Mouse (Mus musculus): Measurements from ENCODE around the gene Asphd1. TPM values are rescaled to one million over a fixed set of nuclear protein-coding genes. Genes with fewer than 3 reads are reported as not detected.
"Not testable (repeated sequence)": the region's sequence is repeated elsewhere in the genome, so short reads cannot be mapped to it uniquely, and the experiment has no call there.

Asphd1 gene
- polyA plus RNA-seq, 1 experiment from 2014 or later, result 1.5 TPM

DNA sequence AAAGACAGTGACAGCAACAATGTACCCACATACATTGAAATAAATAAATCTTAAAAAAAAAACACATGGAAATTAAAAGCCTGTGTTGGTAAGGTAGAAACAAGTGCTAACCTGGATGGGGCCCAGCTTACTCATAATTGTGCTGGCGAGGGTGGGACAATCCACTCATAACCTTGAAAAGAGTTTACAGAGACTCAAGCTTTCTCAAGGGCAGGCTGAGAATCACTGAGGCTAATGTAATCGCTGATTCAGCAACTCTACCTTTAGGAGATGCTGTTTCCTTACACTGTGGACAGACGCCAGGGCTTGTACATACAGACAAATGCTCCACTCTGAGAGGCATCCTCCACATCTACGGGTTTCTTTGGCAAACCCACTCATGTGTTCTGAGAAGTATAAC lies 29.4 kb downstream of the Asphd1 start:
- no peaks in the 10 kb centered on the region for H3K36me3 ChIP-seq (replicated peaks)
- H3K9me3 ChIP-seq, result no peaks in the 10 kb centered on the region
- H3K27ac ChIP-seq, result no peak overlapping the region
- H3K4me1 ChIP-seq, result peaks cover 32% of the 10 kb centered on the region
- no peak overlapping the region for H3K4me2 ChIP-seq
- no peak for ATAC-seq (ENCODE audit: low FRiP score)
- H3K4me3 ChIP-seq (replicated peaks), result no peak overlapping the region
- H3K27me3 ChIP-seq, result peaks cover 4% of the 10 kb centered on the region; the same call in 1 of the 2 replicates
- 82% methylated on average over 4 of the region's 4 CpGs for whole genome bisulfite sequencing
- H3K9ac ChIP-seq, result no peak overlapping the region

- WGBS, result 49% methylated on average over 4 of the region's 4 CpGs
- ATAC-seq (ENCODE audit: low FRiP score); H3K27me3 ChIP-seq; H3K9ac ChIP-seq; H3K9me3 ChIP-seq; H3K36me3 ChIP-seq (replicated peaks); H3K4me3 ChIP-seq (replicated peaks); H3K27ac ChIP-seq; H3K4me2 ChIP-seq: not testable (repeated sequence)
- H3K4me1 ChIP-seq, result peaks cover 30% of the 10 kb centered on the region
These were observed 31.0 kb downstream of the Asphd1 start for GRCm38 (mm10) chr7:126918356-126918755.

GRCm38 (mm10) chr7:126914844-126915243 lies 34.5 kb downstream of the Asphd1 start:
- Histone ChIP-seq H3K4me3 (replicated peaks) (no peak overlapping the region), H3K27ac (no peak overlapping the region), H3K9me3 (no peaks in the 10 kb centered on the region), H3K4me1 (no peaks in the 10 kb centered on the region), H3K9ac (no peak overlapping the region), H3K27me3 (peaks cover 4% of the 10 kb centered on the region; the same call in 1 of the 2 replicates), H3K4me2 (no peak overlapping the region), H3K36me3 (replicated peaks) (no peaks in the 10 kb centered on the region)
- WGBS, result 92% methylated on average over 3 of the region's 3 CpGs
- no peak for ATAC-seq (ENCODE audit: low FRiP score)

DNA sequence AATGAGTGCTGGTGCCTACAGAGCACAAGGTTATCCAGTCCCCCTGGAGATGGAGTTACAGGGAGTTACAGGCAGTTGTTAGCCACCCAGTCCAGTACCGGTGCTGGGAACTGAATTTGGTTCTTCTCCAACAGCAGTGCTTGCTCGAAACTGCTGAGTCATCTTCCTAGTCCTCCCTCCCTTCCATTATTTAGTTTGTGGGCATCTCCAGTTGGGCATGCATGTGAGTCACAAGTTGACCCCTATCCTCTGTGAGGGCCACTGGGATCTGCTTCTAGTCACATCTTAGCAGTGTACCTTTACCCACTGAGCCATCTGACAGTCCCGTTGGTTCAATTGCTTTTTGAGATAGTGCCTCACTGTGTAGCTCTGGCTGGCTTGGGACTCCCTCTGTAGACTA lies 43.8 kb downstream of the Asphd1 start:
- H3K27ac ChIP-seq, result no peak overlapping the region
- no peaks in the 10 kb centered on the region for H3K4me1 ChIP-seq
- H3K9ac ChIP-seq, result no peak overlapping the region
- no peaks in the 10 kb centered on the region for H3K27me3 ChIP-seq
- H3K36me3 ChIP-seq (replicated peaks), result no peaks in the 10 kb centered on the region
- H3K4me2 ChIP-seq, result no peak overlapping the region
- WGBS, result 81% methylated on average over 3 of the region's 3 CpGs
- H3K4me3 ChIP-seq (replicated peaks), result no peak overlapping the region
- no peak for ATAC-seq (ENCODE audit: low FRiP score)
- H3K9me3 ChIP-seq, result no peaks in the 10 kb centered on the region

- H3K27me3 ChIP-seq; ATAC-seq (ENCODE audit: low FRiP score); H3K4me2 ChIP-seq; H3K36me3 ChIP-seq (replicated peaks); H3K9ac ChIP-seq; H3K27ac ChIP-seq; H3K4me3 ChIP-seq (replicated peaks); H3K9me3 ChIP-seq: not testable (repeated sequence)
- H3K4me1 ChIP-seq, result peaks cover 15% of the 10 kb centered on the region
- 95% methylated on average over 8 of the region's 9 CpGs for WGBS
These were observed 49.6 kb downstream of the Asphd1 start for GRCm38 (mm10) chr7:126899781-126900180.

DNA sequence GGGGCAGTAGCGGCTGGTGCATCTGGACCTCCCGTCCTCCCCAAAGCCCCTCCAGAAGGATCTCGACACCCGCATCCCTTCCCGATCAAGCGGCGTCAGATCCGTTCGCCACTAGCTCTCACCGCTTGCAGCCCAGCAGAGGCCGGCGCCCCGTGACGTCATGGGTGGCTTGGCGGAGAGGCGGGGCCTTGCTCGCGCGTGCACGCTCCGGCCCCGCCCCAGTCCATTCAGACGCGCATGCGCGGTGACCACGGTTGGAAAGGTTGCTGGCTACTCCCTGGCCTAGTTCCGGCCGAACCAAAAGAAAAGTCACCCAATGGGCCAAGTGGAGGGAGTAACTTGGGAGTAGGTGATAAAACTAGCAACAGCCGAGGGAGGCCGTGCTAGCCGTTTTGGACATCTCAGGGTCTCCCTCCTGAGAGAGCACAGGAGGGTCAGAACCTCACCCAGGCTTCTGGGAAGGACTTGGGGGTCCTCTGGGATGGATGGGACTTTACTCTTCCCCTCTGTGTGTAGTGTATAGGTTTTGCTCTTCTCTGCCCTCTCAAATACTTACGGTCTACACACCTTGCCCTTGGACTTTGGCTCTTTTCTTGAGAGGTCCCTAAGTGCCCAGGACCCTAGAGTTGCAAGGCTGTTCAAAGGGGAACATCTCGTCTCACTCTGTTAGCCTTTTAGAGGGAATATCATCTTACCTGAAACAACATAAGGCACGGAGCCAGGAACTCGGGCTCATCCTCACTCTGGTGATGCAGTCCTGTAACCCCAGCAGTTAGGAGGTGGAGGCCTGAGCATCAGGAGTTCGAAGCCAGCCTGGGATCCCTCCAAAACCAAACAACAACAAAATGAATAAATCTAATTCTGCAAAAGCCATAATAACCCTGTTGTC lies 51.0 kb downstream of the Asphd1 start:
- Histone ChIP-seq H3K4me2 (peak overlapping the region; percentile 74), H3K9me3 (no peaks in the 10 kb centered on the region), H3K27ac (peak overlapping the region; percentile 79), H3K4me3 (replicated peaks) (peak overlapping the region; percentile 62), H3K4me1 (peaks cover 15% of the 10 kb centered on the region), H3K27me3 (no peaks in the 10 kb centered on the region), H3K36me3 (replicated peaks) (no peaks in the 10 kb centered on the region), H3K9ac (peak overlapping the region; percentile 83)
- 12% methylated on average over 37 of the region's 37 CpGs for WGBS
- peak; percentile 97 for ATAC-seq (ENCODE audit: low FRiP score)

- 27% methylated on average over 16 of the region's 16 CpGs for WGBS
- H3K27me3 ChIP-seq, result no peaks in the 10 kb centered on the region
- H3K9me3 ChIP-seq, result no peaks in the 10 kb centered on the region
- H3K27ac ChIP-seq, result peak overlapping the region; percentile 79
- no peaks in the 10 kb centered on the region for H3K36me3 ChIP-seq (replicated peaks)
- peaks cover 15% of the 10 kb centered on the region for H3K4me1 ChIP-seq
- peak overlapping the region; percentile 83 for H3K9ac ChIP-seq
- H3K4me3 ChIP-seq (replicated peaks), result peak overlapping the region; percentile 62
- H3K4me2 ChIP-seq, result peak overlapping the region; percentile 74
- peak; percentile 49; the same call in 1 of the 2 replicates for ATAC-seq (ENCODE audit: low FRiP score)
These were observed 51.8 kb downstream of the Asphd1 start for GRCm38 (mm10) chr7:126897390-126898101.

DNA sequence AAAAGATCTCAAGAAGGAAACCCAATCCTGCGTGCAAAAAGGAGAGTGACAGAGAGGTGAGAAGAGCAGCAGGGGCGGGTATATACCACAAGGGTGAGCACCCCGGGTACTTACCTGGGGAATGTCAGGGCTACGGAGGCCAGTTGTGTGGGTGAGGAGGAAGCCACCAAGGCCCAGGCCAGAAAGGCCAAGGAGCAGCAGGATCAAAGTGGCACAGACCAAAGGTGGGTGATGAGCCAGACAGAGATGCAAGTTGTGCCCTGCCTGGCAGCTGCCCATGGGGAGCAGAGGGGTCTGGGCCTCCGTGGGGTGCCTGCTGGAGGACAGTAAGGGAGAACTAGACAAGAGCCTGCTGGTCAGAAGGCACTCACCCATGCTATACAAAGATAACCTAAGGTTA lies 52.5 kb downstream of the Asphd1 start:
- no peak overlapping the region for H3K27ac ChIP-seq
- no peaks in the 10 kb centered on the region for H3K9me3 ChIP-seq
- 0 out of 2 replicates have a peak, but pooled peaks cover under 1% of the 10 kb centered on the region for H3K36me3 ChIP-seq (replicated peaks)
- ATAC-seq (ENCODE audit: low FRiP score), result no peak
- 82% methylated on average over 5 of the region's 5 CpGs for WGBS
- no peaks in the 10 kb centered on the region for H3K27me3 ChIP-seq
- peaks cover 15% of the 10 kb centered on the region for H3K4me1 ChIP-seq
- 0 out of 2 replicates have a peak overlapping the region, but pooled peaks have one; percentile 74 for H3K4me2 ChIP-seq
- H3K9ac ChIP-seq, result peak overlapping the region; percentile 21; the same call in 1 of the 2 replicates
- no peak overlapping the region for H3K4me3 ChIP-seq (replicated peaks)

Other genes starting within 250 kb of the Asphd1 start
- gene Coro1a, start 241.8 kb downstream of the Asphd1 start, polyA plus RNA-seq (2016; fragmentation: Nextera tagmentation; extraction: Ambion mirVana), result 49.1 and 51.0 TPM in 2 replicates
- 51.5 and 56.8 TPM in 2 replicates for gene Mapk3, start 190.0 kb downstream of the Asphd1 start, polyA plus RNA-seq (2016; fragmentation: Nextera tagmentation; extraction: Ambion mirVana)
- 1.4 and 1.5 TPM in 2 replicates for gene Gdpd3, start 183.2 kb downstream of the Asphd1 start, polyA plus RNA-seq (2016; fragmentation: Nextera tagmentation; extraction: Ambion mirVana)
- gene Ypel3, start 172.6 kb downstream of the Asphd1 start, polyA plus RNA-seq (2016; fragmentation: Nextera tagmentation; extraction: Ambion mirVana), result 91.8 and 92.7 TPM in 2 replicates
- 0.33 and 0.56 TPM in 2 replicates for gene Tbx6, start 168.1 kb downstream of the Asphd1 start, polyA plus RNA-seq (2016; fragmentation: Nextera tagmentation; extraction: Ambion mirVana)
- gene Ppp4c, start 157.1 kb downstream of the Asphd1 start, polyA plus RNA-seq (2016; fragmentation: Nextera tagmentation; extraction: Ambion mirVana), result 310 and 320 TPM in 2 replicates
- 16.2 and 17.6 TPM in 2 replicates for gene Fam57b, start 151.9 kb downstream of the Asphd1 start, polyA plus RNA-seq (2016; fragmentation: Nextera tagmentation; extraction: Ambion mirVana)
- not detected in 2 replicates for gene 4930451I11Rik, start 117.9 kb downstream of the Asphd1 start, polyA plus RNA-seq (2016; fragmentation: Nextera tagmentation; extraction: Ambion mirVana)
- 5.5 and 6.6 TPM in 2 replicates for gene Doc2a, start 102.2 kb downstream of the Asphd1 start, polyA plus RNA-seq (2016; fragmentation: Nextera tagmentation; extraction: Ambion mirVana)
- 53.3 TPM in 2 replicates for gene Hirip3, start 87.6 kb downstream of the Asphd1 start, polyA plus RNA-seq (2016; fragmentation: Nextera tagmentation; extraction: Ambion mirVana)
- gene Ino80e, start 87.2 kb downstream of the Asphd1 start, polyA plus RNA-seq (2016; fragmentation: Nextera tagmentation; extraction: Ambion mirVana), result 96.5 and 108 TPM in 2 replicates
- gene Taok2, start 64.9 kb downstream of the Asphd1 start, polyA plus RNA-seq (2016; fragmentation: Nextera tagmentation; extraction: Ambion mirVana), result 60.9 and 65.4 TPM in 2 replicates
- 23.0 and 25.3 TPM in 2 replicates for gene Tmem219, start 26.7 kb downstream of the Asphd1 start, polyA plus RNA-seq (2016; fragmentation: Nextera tagmentation; extraction: Ambion mirVana)
- gene Kctd13, start 20.7 kb downstream of the Asphd1 start, polyA plus RNA-seq (2016; fragmentation: Nextera tagmentation; extraction: Ambion mirVana), result 45.3 and 46.4 TPM in 2 replicates
- gene Sez6l2, start 981 bp upstream of the Asphd1 start, polyA plus RNA-seq (2016; fragmentation: Nextera tagmentation; extraction: Ambion mirVana), result 8.6 and 10.5 TPM in 2 replicates
- gene Cdipt, start 26.3 kb upstream of the Asphd1 start, polyA plus RNA-seq (2016; fragmentation: Nextera tagmentation; extraction: Ambion mirVana), result 78.9 and 79.6 TPM in 2 replicates
- gene Cdiptos, start 26.5 kb upstream of the Asphd1 start, polyA plus RNA-seq (2016; fragmentation: Nextera tagmentation; extraction: Ambion mirVana), result 0.86 and 2.0 TPM in 2 replicates
- gene Mvp, start 65.0 kb upstream of the Asphd1 start, polyA plus RNA-seq (2016; fragmentation: Nextera tagmentation; extraction: Ambion mirVana), result 4.2 and 4.6 TPM in 2 replicates
- gene Pagr1b, start 66.9 kb upstream of the Asphd1 start, polyA plus RNA-seq (2016; fragmentation: Nextera tagmentation; extraction: Ambion mirVana), result 0.38 and 0.56 TPM in 2 replicates
- 51.4 and 66.8 TPM in 2 replicates for gene Pagr1a, start 67.8 kb upstream of the Asphd1 start, polyA plus RNA-seq (2016; fragmentation: Nextera tagmentation; extraction: Ambion mirVana)
- gene Gm42742, start 71.5 kb upstream of the Asphd1 start, polyA plus RNA-seq (2016; fragmentation: Nextera tagmentation; extraction: Ambion mirVana), result 53.3 and 75.4 TPM in 2 replicates
- gene Prrt2, start 71.6 kb upstream of the Asphd1 start, polyA plus RNA-seq (2016; fragmentation: Nextera tagmentation; extraction: Ambion mirVana), result 5.0 and 6.5 TPM in 2 replicates
- gene Maz, start 77.5 kb upstream of the Asphd1 start, polyA plus RNA-seq (2016; fragmentation: Nextera tagmentation; extraction: Ambion mirVana), result 95.2 and 113 TPM in 2 replicates
- gene Kif22, start 92.9 kb upstream of the Asphd1 start, polyA plus RNA-seq (2016; fragmentation: Nextera tagmentation; extraction: Ambion mirVana), result 163 and 170 TPM in 2 replicates
- gene Zg16, start 137.7 kb upstream of the Asphd1 start, polyA plus RNA-seq (2016; fragmentation: Nextera tagmentation; extraction: Ambion mirVana), result not detected in 2 replicates
- gene AI467606, start 141.8 kb upstream of the Asphd1 start, polyA plus RNA-seq (2016; fragmentation: Nextera tagmentation; extraction: Ambion mirVana), result 0.88 and 0.91 TPM in 2 replicates
- gene Qprt, start 172.6 kb upstream of the Asphd1 start, polyA plus RNA-seq (2016; fragmentation: Nextera tagmentation; extraction: Ambion mirVana), result 2.0 and 2.4 TPM in 2 replicates
- 0.23 TPM in 1 of 2 replicates, not detected in the other for gene Spn, start 188.2 kb upstream of the Asphd1 start, polyA plus RNA-seq (2016; fragmentation: Nextera tagmentation; extraction: Ambion mirVana)
- 104 and 108 TPM in 2 replicates for gene Cd2bp2, start 246.5 kb upstream of the Asphd1 start, polyA plus RNA-seq (2016; fragmentation: Nextera tagmentation; extraction: Ambion mirVana)